Mouse (Mus musculus) spleen, adult 2 months (tissue): ENCODE measurements around the gene Kcng4.

Experiments
- CTCF ChIP-seq: fragments of 200-500 bp; IDR thresholded peaks from 2 replicates; pipeline ENCODE4 v1.5.1; 2011; ENCODE audit warnings: mild to moderate bottlenecking, inconsistent platforms; ENCODE audit not compliant: insufficient read depth, insufficient read length, insufficient replicate concordance; ENCODE audit errors: extremely low read depth
- POLR2A ChIP-seq: fragments of 200-500 bp; IDR thresholded peaks from 2 replicates; pipeline ENCODE4 v1.6.1; 2011; ENCODE audit warnings: low read depth, low read length, inconsistent platforms

- no peak for TF ChIP-seq CTCF
- no peak for TF ChIP-seq POLR2A
Observed at GRCm38 (mm10) chr8:119670419-119671091, 35.1 kb upstream of the Kcng4 start.
